ENCODE assay signal across 10 mouse cellular contexts in the genomic region with DNA sequence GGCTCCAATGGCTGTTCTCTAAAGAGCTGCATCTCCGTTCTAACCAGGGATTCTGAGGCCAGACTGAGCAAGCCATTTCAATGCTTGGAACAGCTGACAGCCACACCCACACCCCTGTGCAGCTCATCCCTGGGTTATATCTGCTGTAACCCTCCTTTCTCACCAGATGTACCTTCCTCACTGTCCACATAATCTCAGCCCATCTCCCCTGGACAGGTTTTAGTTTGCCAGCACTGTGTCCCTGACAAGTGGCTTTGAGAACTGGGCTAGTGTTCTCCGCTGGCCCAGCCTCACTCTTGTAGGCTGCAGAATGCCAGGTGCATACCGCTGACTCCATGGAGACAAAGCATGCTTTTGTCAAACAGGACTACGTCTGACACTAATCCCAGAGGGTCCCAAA. TPM values are rescaled to one million over a fixed set of nuclear protein-coding genes. Genes with fewer than 3 reads are reported as not detected.
DNase-seq lines count a peak whose midpoint lies in the region; ATAC-seq and TF ChIP-seq lines count a peak whose summit lies in the region.
"Had no signal": no experiment of that assay in that cellular context is flagged by ENCODE, and none has a peak within 500 bp of the region (broad histone marks: within the 10 kb centered on the region; RNA-seq: fewer than 3 reads in every experiment).

No protein-coding gene starts in this region.

- no peaks in the 10 kb centered on the region for H3K36me3 ChIP-seq in heart, postnatal 0 days (replicated peaks; ENCODE audit: control insufficient read depth, insufficient read depth, low read length)
- no peaks in the 10 kb centered on the region for H3K36me3 ChIP-seq in hindbrain, embryonic 16.5 days (ENCODE audit: control insufficient read depth, insufficient read depth, low read length)
- no peaks in the 10 kb centered on the region for H3K36me3 ChIP-seq in midbrain, embryonic 15.5 days (replicated peaks)

- H3K9ac ChIP-seq in heart, postnatal 0 days (replicated peaks; ENCODE audit: low read depth, low read length): peak overlapping the region; percentile 91; the same call in 1 of the 2 replicates
- no peak overlapping the region for H3K9ac ChIP-seq in hindbrain, embryonic 16.5 days (ENCODE audit: low read depth, low read length)
- H3K9ac ChIP-seq in midbrain, embryonic 15.5 days: no peak overlapping the region

- H3K4me2 ChIP-seq in heart, postnatal 0 days (ENCODE audit: low read depth, low read length): peak overlapping the region; percentile 86
- peak overlapping the region; percentile 61 for H3K4me2 ChIP-seq in hindbrain, embryonic 16.5 days (ENCODE audit: low read length)
- peak overlapping the region; percentile 90 for H3K4me2 ChIP-seq in midbrain, embryonic 15.5 days

- DNase-seq in heart, postnatal 0 days (ENCODE audit: low spot score): no peak
- DNase-seq in heart, adult 9 months (ENCODE audit: low spot score in 2 of 2): no peak
- peak; percentile 19 for DNase-seq in embryo, embryonic 11 days
- no peak for DNase-seq in layer of hippocampus, adult 11-12 months (ENCODE audit: low spot score)
- DNase-seq in adrenal gland, adult (ENCODE audit: inconsistent age in 2 of 2, low spot score in 1 of 2): no peak
- DNase-seq in adrenal gland, postnatal 4 days (ENCODE audit: low spot score in 2 of 2): no peak
- DNase-seq: cerebellum, postnatal 36 days had no signal

- no peak for TF ChIP-seq CTCF in heart, postnatal 0 days (IDR thresholded peaks at IDR 0.05; ENCODE audit: low read depth)

- H3K4me1 ChIP-seq in heart, postnatal 0 days (ENCODE audit: control insufficient read depth, insufficient read depth): peaks cover 8% of the 10 kb centered on the region
- H3K4me1 ChIP-seq in hindbrain, embryonic 16.5 days (ENCODE audit: control insufficient read depth, insufficient read depth, low read depth, low read length): peaks cover 13% of the 10 kb centered on the region
- peaks cover 25% of the 10 kb centered on the region for H3K4me1 ChIP-seq in midbrain, embryonic 15.5 days

- no peaks in the 10 kb centered on the region for H3K9me3 ChIP-seq in heart, postnatal 0 days (replicated peaks; ENCODE audit: control insufficient read depth, low read length)
- no peaks in the 10 kb centered on the region for H3K9me3 ChIP-seq in hindbrain, embryonic 16.5 days (ENCODE audit: control insufficient read depth, low read length)
- no peaks in the 10 kb centered on the region for H3K9me3 ChIP-seq in midbrain, embryonic 15.5 days

- ATAC-seq in heart, postnatal 0 days (ENCODE audit: insufficient read depth, low read depth): no peak
- ATAC-seq in hindbrain, embryonic 16.5 days: no peak
- ATAC-seq in midbrain, embryonic 15.5 days (replicated peaks): no peak

- 24% methylated on average over 4 of the region's 4 CpGs for WGBS in heart, postnatal 0 days
- 22% methylated on average over 4 of the region's 4 CpGs for WGBS in hindbrain, embryonic 16.5 days
- 8% methylated on average over 4 of the region's 4 CpGs for WGBS in midbrain, embryonic 15.5 days

- no peak for TF ChIP-seq EP300 in heart, postnatal 0 days (IDR thresholded peaks at IDR 0.05; ENCODE audit: low read depth)

- peak overlapping the region; percentile 95 for H3K4me3 ChIP-seq in heart, postnatal 0 days (ENCODE audit: low read depth, low read length)
- no peak overlapping the region for H3K4me3 ChIP-seq in hindbrain, embryonic 16.5 days (ENCODE audit: low read length)
- 0 out of 2 replicates have a peak overlapping the region, but pooled peaks have one; percentile 83 for H3K4me3 ChIP-seq in midbrain, embryonic 15.5 days

- no peak overlapping the region for H3K27ac ChIP-seq in heart, postnatal 0 days (ENCODE audit: low read depth)
- no peak overlapping the region for H3K27ac ChIP-seq in hindbrain, embryonic 16.5 days (ENCODE audit: low read depth, low read length)
- H3K27ac ChIP-seq in midbrain, embryonic 15.5 days: no peak overlapping the region

- no peaks in the 10 kb centered on the region for H3K27me3 ChIP-seq in heart, postnatal 0 days (ENCODE audit: control insufficient read depth, insufficient read depth, low read length)
- H3K27me3 ChIP-seq in hindbrain, embryonic 16.5 days (replicated peaks; ENCODE audit: control insufficient read depth, insufficient read depth, low read length): 0 out of 2 replicates have a peak, but pooled peaks cover 2% of the 10 kb centered on the region
- H3K27me3 ChIP-seq in midbrain, embryonic 15.5 days (replicated peaks): no peaks in the 10 kb centered on the region

RNA-seq across cellular contexts. Expression of gene Cfap43, which starts 1.7 kb away (rescaled TPM):
- total RNA-seq in heart, postnatal 0 days (2014; rRNA removed; ENCODE audit: low replicate concordance): 0.08 TPM in 1 of 2 replicates, not detected in the other
- polyA plus RNA-seq in heart, postnatal 0 days (2015; fragmentation: Nextera tagmentation; extraction: Ambion mirVana): 0.15 and 0.43 TPM in 2 replicates
- 2.9 and 3.0 TPM in 2 replicates for polyA plus RNA-seq in hindbrain, embryonic 16.5 days (2015; fragmentation: Nextera tagmentation; extraction: Ambion mirVana)
- polyA plus RNA-seq in midbrain, embryonic 15.5 days (2015; fragmentation: Nextera tagmentation; extraction: Ambion mirVana): 1.5 and 1.8 TPM in 2 replicates
- under 1 TPM; 0.22 to 0.31 TPM for total RNA-seq in adrenal gland, postnatal 4 days (2021)

RNA-seq across cellular contexts. Expression of gene Itprip, which starts 1.7 kb away (rescaled TPM):
- 27.2 and 30.1 TPM in 2 replicates for total RNA-seq in heart, postnatal 0 days (2014; rRNA removed; ENCODE audit: low replicate concordance)
- 9.5 and 10.5 TPM in 2 replicates for polyA plus RNA-seq in heart, postnatal 0 days (2015; fragmentation: Nextera tagmentation; extraction: Ambion mirVana)
- polyA plus RNA-seq in hindbrain, embryonic 16.5 days (2015; fragmentation: Nextera tagmentation; extraction: Ambion mirVana): 4.4 and 4.9 TPM in 2 replicates
- polyA plus RNA-seq in midbrain, embryonic 15.5 days (2015; fragmentation: Nextera tagmentation; extraction: Ambion mirVana): 5.1 and 5.7 TPM in 2 replicates
- total RNA-seq in adrenal gland, postnatal 4 days (2021): 10 to 100 TPM; 19.2 to 20.4 TPM

RNA-seq across cellular contexts. Expression of gene Cfap58, which starts 20.1 kb away (rescaled TPM):
- not detected in 2 replicates for total RNA-seq in heart, postnatal 0 days (2014; rRNA removed; ENCODE audit: low replicate concordance)
- 0.04 and 0.18 TPM in 2 replicates for polyA plus RNA-seq in heart, postnatal 0 days (2015; fragmentation: Nextera tagmentation; extraction: Ambion mirVana)
- polyA plus RNA-seq in hindbrain, embryonic 16.5 days (2015; fragmentation: Nextera tagmentation; extraction: Ambion mirVana): 0.60 and 0.88 TPM in 2 replicates
- polyA plus RNA-seq in midbrain, embryonic 15.5 days (2015; fragmentation: Nextera tagmentation; extraction: Ambion mirVana): 0.41 and 0.65 TPM in 2 replicates
- under 1 TPM; 0.08 to 0.14 TPM for total RNA-seq in adrenal gland, postnatal 4 days (2021)
- total RNA-seq: ES-E14 had no signal

RNA-seq across cellular contexts. Expression of gene Gsto2, which starts 52.1 kb away (rescaled TPM):
- total RNA-seq in heart, postnatal 0 days (2014; rRNA removed; ENCODE audit: low replicate concordance): 11.4 TPM in 1 of 2 replicates, not detected in the other
- 1.7 and 2.1 TPM in 2 replicates for polyA plus RNA-seq in heart, postnatal 0 days (2015; fragmentation: Nextera tagmentation; extraction: Ambion mirVana)
- polyA plus RNA-seq in hindbrain, embryonic 16.5 days (2015; fragmentation: Nextera tagmentation; extraction: Ambion mirVana): 1.2 and 1.4 TPM in 2 replicates
- 0.74 and 1.4 TPM in 2 replicates for polyA plus RNA-seq in midbrain, embryonic 15.5 days (2015; fragmentation: Nextera tagmentation; extraction: Ambion mirVana)
- total RNA-seq in adrenal gland, postnatal 4 days (2021): 1 to 10 TPM; 1.0 to 2.5 TPM
